Mouse (Mus musculus): ENCODE measurements around the gene Olfr455. TPM values are rescaled to one million over a fixed set of nuclear protein-coding genes. Genes with fewer than 3 reads are reported as not detected.

Olfr455 gene
- polyA plus RNA-seq (2015; fragmentation: Nextera tagmentation; extraction: Ambion mirVana): not detected in 2 replicates

GRCm38 (mm10) chr6:42547461-42547860 is at the start of gene Olfr455:
Gene Olfr455 (minus strand): TSS chr6:42547587.
- H3K9ac ChIP-seq (ENCODE audit: low read length): no peak within 1 kb of the TSS
- no peaks in the 10 kb centered on the region for H3K27me3 ChIP-seq (ENCODE audit: control insufficient read depth, insufficient read depth, low read length)
- no peak within 1 kb of the TSS for H3K4me3 ChIP-seq (ENCODE audit: low read length)
- 69% methylated on average over 4 of the region's 4 CpGs for WGBS
- H3K27ac ChIP-seq (ENCODE audit: low read length): no peak within 1 kb of the TSS
- no peaks in the 10 kb centered on the region for H3K36me3 ChIP-seq (ENCODE audit: control insufficient read depth, insufficient read depth)
- no peaks in the 10 kb centered on the region for H3K9me3 ChIP-seq (replicated peaks; ENCODE audit: control insufficient read depth, low read length)
- peaks cover 6% of the 10 kb centered on the region; the same call in 1 of the 2 replicates for H3K4me1 ChIP-seq (ENCODE audit: control insufficient read depth, insufficient read depth, low read length)
- no peak for ATAC-seq (replicated peaks; ENCODE audit: extremely low read depth, insufficient read depth, low FRiP score)
- no peak within 1 kb of the TSS for H3K4me2 ChIP-seq (ENCODE audit: low read depth, low read length)

- Histone ChIP-seq H3K4me2 (ENCODE audit: low read depth, low read length) (no peak overlapping the region), H3K9ac (ENCODE audit: low read length) (no peak overlapping the region), H3K27ac (ENCODE audit: low read length) (no peak overlapping the region), H3K9me3 (replicated peaks; ENCODE audit: control insufficient read depth, low read length) (no peaks in the 10 kb centered on the region), H3K4me3 (ENCODE audit: low read length) (no peak overlapping the region), H3K4me1 (ENCODE audit: control insufficient read depth, insufficient read depth, low read length) (no peaks in the 10 kb centered on the region), H3K36me3 (ENCODE audit: control insufficient read depth, insufficient read depth) (no peaks in the 10 kb centered on the region), H3K27me3 (ENCODE audit: control insufficient read depth, insufficient read depth, low read length) (no peaks in the 10 kb centered on the region)
- WGBS: 69% methylated on average over 17 of the region's 17 CpGs
- ATAC-seq (replicated peaks; ENCODE audit: extremely low read depth, insufficient read depth, low FRiP score): no peak
Observed at GRCm38 (mm10) chr6:42593138-42593882, 45.9 kb upstream of the Olfr455 start.

- H3K9ac ChIP-seq (ENCODE audit: low read length): no peak overlapping the region
- WGBS: 68% methylated on average over 5 of the region's 5 CpGs
- no peaks in the 10 kb centered on the region for H3K36me3 ChIP-seq (ENCODE audit: control insufficient read depth, insufficient read depth)
- H3K4me2 ChIP-seq (ENCODE audit: low read depth, low read length): no peak overlapping the region
- no peak overlapping the region for H3K27ac ChIP-seq (ENCODE audit: low read length)
- no peaks in the 10 kb centered on the region for H3K27me3 ChIP-seq (ENCODE audit: control insufficient read depth, insufficient read depth, low read length)
- no peak for ATAC-seq (replicated peaks; ENCODE audit: extremely low read depth, insufficient read depth, low FRiP score)
- no peaks in the 10 kb centered on the region for H3K9me3 ChIP-seq (replicated peaks; ENCODE audit: control insufficient read depth, low read length)
- H3K4me3 ChIP-seq (ENCODE audit: low read length): no peak overlapping the region
- no peaks in the 10 kb centered on the region; the same call in 1 of the 2 replicates for H3K4me1 ChIP-seq (ENCODE audit: control insufficient read depth, insufficient read depth, low read length)
Observed at GRCm38 (mm10) chr6:42586569-42586968, 39.2 kb upstream of the Olfr455 start.

GRCm38 (mm10) chr6:42583488-42583872 is 36.1 kb upstream of the Olfr455 start:
- Histone ChIP-seq H3K4me1 (ENCODE audit: control insufficient read depth, insufficient read depth, low read length) (no peaks in the 10 kb centered on the region; the same call in 1 of the 2 replicates), H3K27me3 (ENCODE audit: control insufficient read depth, insufficient read depth, low read length) (no peaks in the 10 kb centered on the region), H3K4me3 (ENCODE audit: low read length) (peak overlapping the region; percentile 36), H3K4me2 (ENCODE audit: low read depth, low read length) (peak overlapping the region; percentile 56), H3K36me3 (ENCODE audit: control insufficient read depth, insufficient read depth) (no peaks in the 10 kb centered on the region), H3K9ac (ENCODE audit: low read length) (no peak overlapping the region), H3K27ac (ENCODE audit: low read length) (no peak overlapping the region), H3K9me3 (replicated peaks; ENCODE audit: control insufficient read depth, low read length) (no peaks in the 10 kb centered on the region)
- 2% methylated on average over 7 of the region's 7 CpGs for WGBS
- no peak for ATAC-seq (replicated peaks; ENCODE audit: extremely low read depth, insufficient read depth, low FRiP score)

- H3K4me3 ChIP-seq (ENCODE audit: low read length): peak overlapping the region; percentile 36
- H3K4me2 ChIP-seq (ENCODE audit: low read depth, low read length): peak overlapping the region; percentile 56
- H3K27me3 ChIP-seq (ENCODE audit: control insufficient read depth, insufficient read depth, low read length): no peaks in the 10 kb centered on the region
- H3K27ac ChIP-seq (ENCODE audit: low read length): no peak overlapping the region
- no peaks in the 10 kb centered on the region for H3K9me3 ChIP-seq (replicated peaks; ENCODE audit: control insufficient read depth, low read length)
- no peak for ATAC-seq (replicated peaks; ENCODE audit: extremely low read depth, insufficient read depth, low FRiP score)
- H3K36me3 ChIP-seq (ENCODE audit: control insufficient read depth, insufficient read depth): no peaks in the 10 kb centered on the region
- WGBS: 41% methylated on average over 9 of the region's 9 CpGs
- no peak overlapping the region for H3K9ac ChIP-seq (ENCODE audit: low read length)
- no peaks in the 10 kb centered on the region; the same call in 1 of the 2 replicates for H3K4me1 ChIP-seq (ENCODE audit: control insufficient read depth, insufficient read depth, low read length)
Observed at GRCm38 (mm10) chr6:42582741-42583487, 35.5 kb upstream of the Olfr455 start.

GRCm38 (mm10) chr6:42578678-42579077 is 31.3 kb upstream of the Olfr455 start:
- Histone ChIP-seq H3K4me2 (ENCODE audit: low read depth, low read length) (no peak overlapping the region), H3K9me3 (replicated peaks; ENCODE audit: control insufficient read depth, low read length) (no peaks in the 10 kb centered on the region), H3K4me3 (ENCODE audit: low read length) (no peak overlapping the region), H3K27ac (ENCODE audit: low read length) (no peak overlapping the region), H3K4me1 (ENCODE audit: control insufficient read depth, insufficient read depth, low read length) (no peaks in the 10 kb centered on the region; the same call in 1 of the 2 replicates), H3K27me3 (ENCODE audit: control insufficient read depth, insufficient read depth, low read length) (no peaks in the 10 kb centered on the region), H3K36me3 (ENCODE audit: control insufficient read depth, insufficient read depth) (no peaks in the 10 kb centered on the region), H3K9ac (ENCODE audit: low read length) (no peak overlapping the region)
- no peak for ATAC-seq (replicated peaks; ENCODE audit: extremely low read depth, insufficient read depth, low FRiP score)
- 51% methylated on average over 4 of the region's 4 CpGs for WGBS

GRCm38 (mm10) chr6:42577433-42577832 is 30.0 kb upstream of the Olfr455 start:
- H3K4me1 ChIP-seq (ENCODE audit: control insufficient read depth, insufficient read depth, low read length): no peaks in the 10 kb centered on the region
- no peak overlapping the region for H3K27ac ChIP-seq (ENCODE audit: low read length)
- no peaks in the 10 kb centered on the region for H3K27me3 ChIP-seq (ENCODE audit: control insufficient read depth, insufficient read depth, low read length)
- no peak overlapping the region for H3K4me3 ChIP-seq (ENCODE audit: low read length)
- H3K9ac ChIP-seq (ENCODE audit: low read length): no peak overlapping the region
- H3K4me2 ChIP-seq (ENCODE audit: low read depth, low read length): no peak overlapping the region
- no peaks in the 10 kb centered on the region for H3K36me3 ChIP-seq (ENCODE audit: control insufficient read depth, insufficient read depth)
- 91% methylated on average over 2 of the region's 2 CpGs for WGBS
- no peaks in the 10 kb centered on the region for H3K9me3 ChIP-seq (replicated peaks; ENCODE audit: control insufficient read depth, low read length)
- ATAC-seq (replicated peaks; ENCODE audit: extremely low read depth, insufficient read depth, low FRiP score): no peak

- Histone ChIP-seq H3K9me3 (replicated peaks; ENCODE audit: control insufficient read depth, low read length) (no peaks in the 10 kb centered on the region), H3K4me2 (ENCODE audit: low read depth, low read length) (no peak overlapping the region), H3K27me3 (ENCODE audit: control insufficient read depth, insufficient read depth, low read length) (no peaks in the 10 kb centered on the region), H3K9ac (ENCODE audit: low read length) (no peak overlapping the region), H3K36me3 (ENCODE audit: control insufficient read depth, insufficient read depth) (no peaks in the 10 kb centered on the region), H3K27ac (ENCODE audit: low read length) (no peak overlapping the region), H3K4me3 (ENCODE audit: low read length) (no peak overlapping the region), H3K4me1 (ENCODE audit: control insufficient read depth, insufficient read depth, low read length) (no peaks in the 10 kb centered on the region)
- no peak for ATAC-seq (replicated peaks; ENCODE audit: extremely low read depth, insufficient read depth, low FRiP score)
- whole genome bisulfite sequencing: 60% methylated on average over 2 of the region's 2 CpGs
Observed at GRCm38 (mm10) chr6:42568205-42568604, 20.8 kb upstream of the Olfr455 start.

GRCm38 (mm10) chr6:42566076-42566598 is 18.8 kb upstream of the Olfr455 start:
- H3K27me3 ChIP-seq (ENCODE audit: control insufficient read depth, insufficient read depth, low read length): no peaks in the 10 kb centered on the region
- no peak overlapping the region for H3K27ac ChIP-seq (ENCODE audit: low read length)
- H3K4me3 ChIP-seq (ENCODE audit: low read length): no peak overlapping the region
- 79% methylated on average over 2 of the region's 2 CpGs for WGBS
- peaks cover 3% of the 10 kb centered on the region for H3K4me1 ChIP-seq (ENCODE audit: control insufficient read depth, insufficient read depth, low read length)
- ATAC-seq (replicated peaks; ENCODE audit: extremely low read depth, insufficient read depth, low FRiP score): no peak
- H3K9ac ChIP-seq (ENCODE audit: low read length): no peak overlapping the region
- no peak overlapping the region for H3K4me2 ChIP-seq (ENCODE audit: low read depth, low read length)
- H3K36me3 ChIP-seq (ENCODE audit: control insufficient read depth, insufficient read depth): no peaks in the 10 kb centered on the region
- H3K9me3 ChIP-seq (replicated peaks; ENCODE audit: control insufficient read depth, low read length): no peaks in the 10 kb centered on the region

All from heart, embryonic 16.5 days (tissue).